Mouse (Mus musculus) embryonic facial prominence, embryonic 13.5 days (tissue): ENCODE measurements around the gene Hpcal4. TPM values are rescaled to one million over a fixed set of nuclear protein-coding genes. Genes with fewer than 3 reads are reported as not detected.

Experiments used
- polyA plus RNA-seq: library from polyadenylated mRNA; unstranded; fragments of >200 nt; fragmentation: Nextera tagmentation; extraction: Ambion mirVana; gene quantifications from 2 replicates; pipeline ENCODE4 v1.2.1, GENCODE M21; 2015

The Hpcal4 gene
- polyA plus RNA-seq, 1 experiment from 2014 or later, result 0.44 TPM

Other genes with a start within 250 kb of the Hpcal4 start
- 5.1 and 6.6 TPM in 2 replicates for gene Mfsd2a, start 222.0 kb upstream of the Hpcal4 start, polyA plus RNA-seq
- 29.4 and 33.4 TPM in 2 replicates for gene Mycl, start 187.6 kb upstream of the Hpcal4 start, polyA plus RNA-seq
- 19.7 and 20.8 TPM in 2 replicates for gene Trit1, start 166.6 kb upstream of the Hpcal4 start, polyA plus RNA-seq
- 0.51 and 0.58 TPM in 2 replicates for gene Bmp8b, start 78.1 kb upstream of the Hpcal4 start, polyA plus RNA-seq
- gene Oxct2b, start 67.0 kb upstream of the Hpcal4 start, polyA plus RNA-seq, result 0.19 TPM in 1 of 2 replicates, not detected in the other
- gene Ppie, start 43.3 kb upstream of the Hpcal4 start, polyA plus RNA-seq, result 113 and 114 TPM in 2 replicates
- not detected in 2 replicates for gene Nt5c1a, start 18.3 kb downstream of the Hpcal4 start, polyA plus RNA-seq
- gene Heyl, start 50.3 kb downstream of the Hpcal4 start, polyA plus RNA-seq, result 4.3 and 5.0 TPM in 2 replicates
- 36.8 and 41.2 TPM in 2 replicates for gene Pabpc4, start 79.1 kb downstream of the Hpcal4 start, polyA plus RNA-seq
- not detected in 2 replicates for gene Oxct2a, start 140.4 kb downstream of the Hpcal4 start, polyA plus RNA-seq
- 0.59 and 1.3 TPM in 2 replicates for gene Bmp8a, start 160.0 kb downstream of the Hpcal4 start, polyA plus RNA-seq